Mouse (Mus musculus) layer of hippocampus, adult 2 months (tissue): ENCODE data around the gene Gan. TPM values are rescaled to one million over a fixed set of nuclear protein-coding genes. Genes with fewer than 3 reads are reported as not detected.

Experiments
- DNase-seq, 2 experiments: peaks; one replicate each; pipeline ENCODE4 v3.0.0; 2022; ENCODE audit warnings: low spot score in 2 of 2
- H3K27ac ChIP-seq: fragments of 200-600 bp; 2 replicates; pipeline ENCODE4 v1.8.1; 2022
- H3K4me3 ChIP-seq: fragments of 200-600 bp; 2 replicates; pipeline ENCODE4 v1.8.1; 2022; ENCODE audit warnings: mild to moderate bottlenecking
- CTCF ChIP-seq: fragments of 200-600 bp; conservative IDR thresholded peaks from 2 replicates; pipeline ENCODE4 v1.8.1; 2022; ENCODE audit warnings: antibody characterized with exemption, mild to moderate bottlenecking, moderate library complexity
- total RNA-seq, 2 experiments: library from RNA; stranded (reverse); gene quantifications; 2 replicates each; pipeline ENCODE4 v1.2.3; 2021

The Gan gene
- total RNA-seq, 2 experiments from 2014 or later, result 16.6 to 17.6 TPM

GRCm38 (mm10) chr8:117126411-117126810, 31.5 kb upstream of the Gan start:
- Histone ChIP-seq H3K27ac (no peak overlapping the region), H3K4me3 (no peak overlapping the region)
- TF ChIP-seq CTCF, result no peak
- DNase-seq, result no peak

GRCm38 (mm10) chr8:117127063-117127462, 30.9 kb upstream of the Gan start:
- Histone ChIP-seq H3K4me3 (no peak overlapping the region), H3K27ac (no peak overlapping the region)
- DNase-seq, result no peak
- TF ChIP-seq CTCF, result peak; percentile 51

GRCm38 (mm10) chr8:117133702-117134101, 24.2 kb upstream of the Gan start:
- H3K27ac ChIP-seq, result no peak overlapping the region
- no peak for TF ChIP-seq CTCF
- no peak for DNase-seq
- no peak overlapping the region for H3K4me3 ChIP-seq

GRCm38 (mm10) chr8:117136351-117136750, 21.6 kb upstream of the Gan start:
- DNase-seq, result no peak
- Histone ChIP-seq H3K27ac (no peak overlapping the region), H3K4me3 (no peak overlapping the region)
- no peak for TF ChIP-seq CTCF

- TF ChIP-seq CTCF, result no peak
- no peak overlapping the region for H3K4me3 ChIP-seq
- DNase-seq, result no peak
Observed at GRCm38 (mm10) chr8:117136763-117137162, 21.2 kb upstream of the Gan start.

GRCm38 (mm10) chr8:117137357-117137756, 20.6 kb upstream of the Gan start:
- TF ChIP-seq CTCF, result no peak
- Histone ChIP-seq H3K4me3 (no peak overlapping the region), H3K27ac (no peak overlapping the region)
- no peak for DNase-seq

More at GRCm38 (mm10) chr8:117136763-117137162, 21.2 kb upstream of the Gan start:
- no peak overlapping the region for H3K27ac ChIP-seq

- peak; percentile 64 for TF ChIP-seq CTCF
- no peak overlapping the region for H3K27ac ChIP-seq
- no peak for DNase-seq
- H3K4me3 ChIP-seq, result no peak overlapping the region
Observed at GRCm38 (mm10) chr8:117148520-117148919, 9.4 kb upstream of the Gan start.

- H3K27ac ChIP-seq, result no peak overlapping the region
- TF ChIP-seq CTCF, result no peak
- no peak overlapping the region; the same call in 1 of the 2 replicates for H3K4me3 ChIP-seq
- no peak for DNase-seq
Observed at GRCm38 (mm10) chr8:117156149-117156548, 1.8 kb upstream of the Gan start.

GRCm38 (mm10) chr8:117156866-117157768, 818 bp upstream of the Gan start:
- Histone ChIP-seq H3K27ac (peak overlapping the region; percentile 90), H3K4me3 (peak overlapping the region; percentile 77)
- TF ChIP-seq CTCF, result no peak
- no peak for DNase-seq

- TF ChIP-seq CTCF, result no peak
- peak; percentile 95 to 99 for DNase-seq
- H3K4me3 ChIP-seq, result peak overlapping the region; percentile 77
- H3K27ac ChIP-seq, result peak overlapping the region; percentile 90
Observed at GRCm38 (mm10) chr8:117157769-117158091, 205 bp upstream of the Gan start.

GRCm38 (mm10) chr8:117159031-117159430, 1.1 kb downstream of the Gan start:
- no peak for TF ChIP-seq CTCF
- H3K4me3 ChIP-seq, result peak overlapping the region; percentile 77
- DNase-seq, result no peak
- no peak overlapping the region; the same call in 1 of the 2 replicates for H3K27ac ChIP-seq

GRCm38 (mm10) chr8:117164912-117165311, 7.0 kb downstream of the Gan start:
- Histone ChIP-seq H3K4me3 (no peak overlapping the region), H3K27ac (no peak overlapping the region)
- no peak for DNase-seq
- no peak for TF ChIP-seq CTCF

- Histone ChIP-seq H3K4me3 (no peak overlapping the region), H3K27ac (no peak overlapping the region)
- no peak for TF ChIP-seq CTCF
- DNase-seq, result no peak
Observed at GRCm38 (mm10) chr8:117165542-117165941, 7.6 kb downstream of the Gan start.

- TF ChIP-seq CTCF, result no peak
- Histone ChIP-seq H3K4me3 (no peak overlapping the region), H3K27ac (no peak overlapping the region)
- DNase-seq, result no peak
Observed at GRCm38 (mm10) chr8:117166515-117166914, 8.6 kb downstream of the Gan start.
